Mouse (Mus musculus) neural tube, embryonic 15.5 days (tissue): ENCODE measurements at regions not wholly inside any gene's neighbourhood (a gene's known extent, or its start where the extent isn't known, plus 50 kb on each side); places are given as distances from the start of the nearest gene placed in this dataset.
"Not testable (repeated sequence)": the region's sequence is repeated elsewhere in the genome, so short reads cannot be mapped to it uniquely, and the experiment has no call there.

Experiments
- ATAC-seq: fragments of 200-750 bp; cut with Nextera tagmentation; 2 replicates; pipeline ENCODE4 v1.8.0; 2017; ENCODE audit warnings: mild to moderate bottlenecking, moderate TSS enrichment, moderate library complexity; ENCODE audit not compliant: low FRiP score
- H3K27ac ChIP-seq: fragments of 300-500 bp; sonication (generic); replicated peaks from 2 replicates; pipeline ENCODE4 v1.5.1; 2015; ENCODE audit warnings: mild to moderate bottlenecking, inconsistent platforms
- H3K27me3 ChIP-seq: fragments of 300-500 bp; sonication (generic); replicated peaks from 2 replicates; pipeline ENCODE4 v1.6.1; 2015; ENCODE audit warnings: inconsistent platforms
- H3K36me3 ChIP-seq: fragments of 300-500 bp; sonication (generic); 2 replicates; pipeline ENCODE4 v1.6.1; 2015; ENCODE audit warnings: inconsistent platforms
- H3K4me1 ChIP-seq: fragments of 300-500 bp; sonication (generic); 2 replicates; pipeline ENCODE4 v1.6.1; 2015; ENCODE audit warnings: inconsistent platforms
- H3K4me2 ChIP-seq: fragments of 300-500 bp; sonication (generic); 2 replicates; pipeline ENCODE4 v1.6.1; 2015; ENCODE audit warnings: inconsistent platforms, mild to moderate bottlenecking, moderate library complexity
- H3K4me3 ChIP-seq: fragments of 300-500 bp; sonication (generic); replicated peaks from 2 replicates; pipeline ENCODE4 v1.5.1; 2015; ENCODE audit warnings: mild to moderate bottlenecking, inconsistent platforms
- H3K9ac ChIP-seq: fragments of 300-500 bp; sonication (generic); replicated peaks from 2 replicates; pipeline ENCODE4 v1.6.1; 2015; ENCODE audit warnings: mild to moderate bottlenecking, inconsistent platforms
- H3K9me3 ChIP-seq: fragments of 300-500 bp; sonication (generic); replicated peaks from 2 replicates; pipeline ENCODE4 v1.6.1; 2016; ENCODE audit warnings: inconsistent platforms
- WGBS: fragments of 180-500 bp; shearing (Covaris S2); methylation state at CpG from one replicate; pipeline ENCODE4 v1.1.7; 2015; ENCODE audit warnings: mixed read lengths; 5-methylcytosine and 5-hydroxymethylcytosine counted together

- H3K4me2 ChIP-seq, H3K36me3 ChIP-seq, H3K9ac ChIP-seq, H3K9me3 ChIP-seq, H3K27ac ChIP-seq, H3K27me3 ChIP-seq, H3K4me3 ChIP-seq, ATAC-seq, H3K4me1 ChIP-seq: not testable (repeated sequence)
- WGBS = 79% methylated on average over 3 of the region's 5 CpGs
These were observed 51.2 kb upstream of the Cldn34a start for GRCm38 (mm10) chrX:152511922-152512321.

- H3K36me3 ChIP-seq, H3K9ac ChIP-seq, H3K27me3 ChIP-seq, H3K27ac ChIP-seq, H3K4me1 ChIP-seq, H3K4me3 ChIP-seq, H3K9me3 ChIP-seq, H3K4me2 ChIP-seq: not testable (repeated sequence)
- peak; percentile 38; the same call in 1 of the 2 replicates for ATAC-seq
- WGBS = no CpG with 5 or more reads among the region's 3 CpGs
These were observed 57.7 kb upstream of the Cldn34a start for GRCm38 (mm10) chrX:152505405-152505804.

- H3K27me3 ChIP-seq, H3K4me3 ChIP-seq, H3K9me3 ChIP-seq, H3K9ac ChIP-seq, H3K27ac ChIP-seq, H3K36me3 ChIP-seq, H3K4me2 ChIP-seq, ATAC-seq, H3K4me1 ChIP-seq: not testable (repeated sequence)
- no CpG with 5 or more reads among the region's 5 CpGs for WGBS
These were observed 63.7 kb upstream of the Cldn34a start for GRCm38 (mm10) chrX:152499371-152499957.

- Histone ChIP-seq H3K4me1 (no peaks in the 10 kb centered on the region), H3K27me3 (peaks cover 24% of the 10 kb centered on the region), H3K9me3 (no peaks in the 10 kb centered on the region), H3K27ac (no peak overlapping the region), H3K9ac (no peak overlapping the region), H3K4me2 (no peak overlapping the region), H3K36me3 (no peaks in the 10 kb centered on the region), H3K4me3 (no peak overlapping the region)
- no peak for ATAC-seq
- 40% methylated on average over 4 of the region's 4 CpGs for WGBS
These were observed 91.6 kb upstream of the Cldn34a start for GRCm38 (mm10) chrX:152471387-152472010.

GRCm38 (mm10) chrX:152424432-152424958 is 56.0 kb upstream of the Gpr173 start:
- not testable (repeated sequence) for H3K36me3 ChIP-seq, H3K4me1 ChIP-seq, H3K4me3 ChIP-seq, H3K27me3 ChIP-seq, H3K9ac ChIP-seq, H3K9me3 ChIP-seq, H3K4me2 ChIP-seq, ATAC-seq, H3K27ac ChIP-seq
- no CpG with 5 or more reads among the region's 5 CpGs for WGBS

GRCm38 (mm10) chrX:152418512-152418911 is 50.0 kb upstream of the Gpr173 start:
- ATAC-seq = peak; percentile 66
- not testable (repeated sequence) for H3K27ac ChIP-seq, H3K4me2 ChIP-seq, H3K4me3 ChIP-seq, H3K36me3 ChIP-seq, H3K9ac ChIP-seq, H3K27me3 ChIP-seq, H3K9me3 ChIP-seq, H3K4me1 ChIP-seq
- WGBS = no CpG with 5 or more reads among the region's 3 CpGs
